Mouse (Mus musculus) midbrain, postnatal 0 days (tissue): Measurements from ENCODE around the gene Gimap5. TPM values are rescaled to one million over a fixed set of nuclear protein-coding genes. Genes with fewer than 3 reads are reported as not detected.

ENCODE experiments used
- ATAC-seq: fragments of 200-750 bp; cut with Nextera tagmentation; 2 replicates; pipeline ENCODE4 v1.8.0; 2017; ENCODE audit warnings: moderate number of reproducible peaks, mild to moderate bottlenecking, moderate TSS enrichment, moderate library complexity; ENCODE audit not compliant: low FRiP score
- DNase-seq: peaks from one replicate; pipeline ENCODE4 v3.0.0-alpha.2; 2015; ENCODE audit warnings: low spot score
- H3K27ac ChIP-seq: fragments of 300-500 bp; sonication (generic); 2 replicates; pipeline ENCODE4 v1.5.1; 2014; ENCODE audit warnings: low read depth, mild to moderate bottlenecking, low read length, mixed read lengths
- H3K27me3 ChIP-seq: fragments of 300-500 bp; sonication (generic); 2 replicates; pipeline ENCODE4 v1.6.1; 2014; ENCODE audit warnings: low read length, control low read depth, mixed read lengths; ENCODE audit not compliant: insufficient read depth
- H3K36me3 ChIP-seq: fragments of 300-500 bp; sonication (generic); 2 replicates; pipeline ENCODE4 v1.6.1; 2014; ENCODE audit warnings: low read length, control low read depth, mixed read lengths; ENCODE audit not compliant: insufficient read depth
- H3K4me1 ChIP-seq: fragments of 300-500 bp; sonication (generic); 2 replicates; pipeline ENCODE4 v1.6.1; 2014; ENCODE audit warnings: mild to moderate bottlenecking, control low read depth, antibody characterized with exemption, low read length, mixed read lengths; ENCODE audit not compliant: insufficient read depth
- H3K4me2 ChIP-seq: fragments of 300-500 bp; sonication (generic); 2 replicates; pipeline ENCODE4 v1.6.1; 2014; ENCODE audit warnings: low read depth, mild to moderate bottlenecking, low read length, mixed read lengths; ENCODE audit not compliant: poor library complexity, severe bottlenecking
- H3K4me3 ChIP-seq: fragments of 300-500 bp; sonication (generic); 2 replicates; pipeline ENCODE4 v1.5.1; 2014; ENCODE audit warnings: low read depth, mild to moderate bottlenecking, low read length, moderate library complexity
- H3K9ac ChIP-seq: fragments of 300-500 bp; sonication (generic); replicated peaks from 2 replicates; pipeline ENCODE4 v1.6.1; 2014; ENCODE audit warnings: mild to moderate bottlenecking, low read length, moderate library complexity, mixed read lengths; ENCODE audit not compliant: poor library complexity, severe bottlenecking
- H3K9me3 ChIP-seq: fragments of 300-500 bp; sonication (generic); 2 replicates; pipeline ENCODE4 v1.6.1; 2016; ENCODE audit warnings: low read length, control low read depth
- CTCF ChIP-seq: IDR thresholded peaks from 2 replicates; pipeline ENCODE4 v1.5.1; 2016; ENCODE audit warnings: antibody characterized with exemption, mild to moderate bottlenecking
- WGBS: fragments of 180-500 bp; shearing (Covaris S2); extraction: QIAGEN DNeasy Blood & Tissue Kit; methylation state at CpG from one replicate; pipeline ENCODE4 v1.1.7; 2014; 5-methylcytosine and 5-hydroxymethylcytosine counted together
- polyA plus RNA-seq: library from polyadenylated mRNA; unstranded; fragments of >200 nt; fragmentation: Nextera tagmentation; extraction: Ambion mirVana; gene quantifications from 2 replicates; pipeline ENCODE4 v1.2.1, GENCODE M21; 2015
- total RNA-seq: library from RNA; depleted of rRNA; stranded (reverse); fragments of >200 nt; gene quantifications from 2 replicates; pipeline ENCODE4 v1.2.3, GENCODE M21; 2014; rRNA removed

Gene Gimap5
- total RNA-seq (0.33 and 0.38 TPM in 2 replicates), polyA plus RNA-seq (1.3 and 1.4 TPM in 2 replicates)

DNA sequence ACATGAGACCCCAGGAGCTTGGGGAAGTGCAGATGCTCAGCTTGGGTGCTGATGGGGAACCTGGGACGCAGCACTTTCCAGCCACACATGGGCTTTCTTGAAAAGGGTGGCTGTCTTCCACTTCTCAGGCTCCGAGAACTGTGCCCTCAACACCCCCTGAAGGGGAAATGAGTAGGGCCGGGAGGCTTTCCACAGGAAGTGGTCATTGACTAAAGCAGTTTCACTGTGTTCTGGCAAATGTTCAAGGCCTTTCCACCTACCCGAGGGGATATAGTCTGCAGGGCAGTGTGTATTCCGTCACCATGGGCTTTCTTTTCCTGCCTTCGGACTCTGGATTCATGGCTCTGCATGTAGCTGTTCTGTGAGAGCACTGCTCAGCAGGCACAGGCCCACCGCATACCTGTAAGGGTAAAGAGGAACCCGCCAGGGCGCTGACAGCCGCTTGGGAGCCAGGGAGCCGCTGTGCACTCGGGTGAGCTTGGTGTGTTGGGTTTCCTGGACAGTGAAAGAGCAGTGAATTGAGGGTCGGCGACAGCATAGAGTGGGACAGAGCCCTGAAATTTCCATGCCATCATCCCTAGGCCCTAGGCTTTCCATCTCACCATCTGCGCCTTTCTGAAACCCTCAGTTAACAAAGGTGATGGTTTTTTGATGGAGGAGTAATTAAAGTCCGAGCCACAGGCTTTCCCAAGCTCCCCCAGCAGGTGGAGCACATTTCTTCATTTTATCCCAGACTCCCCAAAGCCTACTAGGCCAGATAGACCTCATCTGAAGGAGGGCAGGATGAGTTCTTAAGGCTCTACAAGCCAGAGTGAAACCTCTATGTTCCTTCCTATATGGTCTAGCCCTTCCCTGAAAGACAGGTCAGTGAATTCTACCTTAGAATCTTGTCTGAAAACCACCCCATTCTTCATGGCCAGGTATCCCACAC lies at the start of gene Gimap5:
TSS of gene Gimap5 (plus strand) at position 239 of the 931 bp plus-strand sequence.
- no peaks in the 10 kb centered on the region for H3K36me3 ChIP-seq
- WGBS = 47% methylated on average over 16 of the region's 16 CpGs
- DNase-seq (peak; percentile 46), ATAC-seq (no peak)
- 0 out of 2 replicates have a peak within 1 kb of the TSS, but pooled peaks have one; percentile 13 for H3K4me2 ChIP-seq
- no peaks in the 10 kb centered on the region for H3K4me1 ChIP-seq
- H3K27ac ChIP-seq = no peak within 1 kb of the TSS
- H3K9ac ChIP-seq = no peak within 1 kb of the TSS
- H3K9me3 ChIP-seq = no peaks in the 10 kb centered on the region
- peak; percentile 68 for TF ChIP-seq CTCF
- no peaks in the 10 kb centered on the region for H3K27me3 ChIP-seq
- H3K4me3 ChIP-seq = no peak within 1 kb of the TSS

DNA sequence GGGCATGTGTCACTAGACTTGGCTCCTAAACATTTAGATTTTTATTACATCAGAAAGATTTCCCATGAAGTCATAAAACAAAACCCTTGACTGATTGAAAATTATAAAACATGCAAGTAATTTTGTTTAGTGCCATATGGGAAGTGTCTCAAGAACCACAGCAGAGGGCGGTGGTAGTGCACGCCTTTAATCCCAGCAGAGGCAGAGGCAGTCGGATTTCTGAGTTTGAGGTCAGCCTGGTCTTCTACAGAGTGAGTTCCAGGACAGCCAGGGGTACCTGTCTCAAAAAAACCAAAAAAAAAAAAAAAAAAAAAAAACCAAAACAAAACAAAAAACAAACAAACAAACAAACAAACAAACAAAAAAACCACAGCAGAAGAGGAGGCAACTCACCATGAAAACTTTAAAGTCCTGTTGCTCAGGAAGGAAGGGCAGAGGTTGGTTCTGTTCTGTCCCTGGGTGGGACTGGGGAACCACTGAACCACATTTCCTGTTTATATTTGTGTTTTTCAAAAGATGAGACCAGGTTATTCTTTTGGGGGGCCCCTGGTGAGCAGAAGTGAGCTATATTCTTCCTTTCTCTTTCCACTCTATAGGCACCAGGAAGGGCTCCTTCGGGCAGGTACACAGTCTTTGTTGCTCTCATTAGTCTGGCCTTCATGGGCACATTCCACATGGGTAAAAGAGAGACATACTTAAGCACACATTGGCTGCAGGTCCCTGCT lies 49.0 kb upstream of the Gimap5 start:
- Histone ChIP-seq H3K9me3 (no peaks in the 10 kb centered on the region), H3K27ac (no peak overlapping the region), H3K27me3 (no peaks in the 10 kb centered on the region), H3K4me3 (no peak overlapping the region), H3K9ac (no peak overlapping the region), H3K4me2 (no peak overlapping the region), H3K36me3 (no peaks in the 10 kb centered on the region), H3K4me1 (no peaks in the 10 kb centered on the region)
- no peak for TF ChIP-seq CTCF
- 91% methylated on average over 4 of the region's 4 CpGs for WGBS
- DNase-seq (no peak), ATAC-seq (no peak)

DNA sequence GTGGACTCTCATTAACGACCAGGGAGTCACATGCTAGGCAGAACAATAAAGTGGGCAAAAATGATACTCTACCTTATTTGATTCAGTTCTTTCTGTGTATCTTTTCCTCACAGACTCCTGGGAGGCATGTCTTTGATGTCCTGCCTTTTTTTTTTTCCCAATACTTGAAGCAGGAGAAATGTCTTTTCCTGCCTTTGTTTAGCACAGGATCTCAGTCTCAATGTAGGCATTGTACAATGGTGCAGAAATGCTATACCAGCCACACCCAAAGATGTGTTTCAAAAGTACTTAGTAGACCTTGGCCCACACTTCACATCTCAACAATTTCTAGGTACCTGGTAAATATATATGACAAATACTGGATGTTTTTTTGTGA lies 48.5 kb upstream of the Gimap5 start:
- no peak for ATAC-seq
- WGBS = 50% methylated on average over 1 of the region's 1 CpGs
- H3K9ac ChIP-seq = no peak overlapping the region

DNA sequence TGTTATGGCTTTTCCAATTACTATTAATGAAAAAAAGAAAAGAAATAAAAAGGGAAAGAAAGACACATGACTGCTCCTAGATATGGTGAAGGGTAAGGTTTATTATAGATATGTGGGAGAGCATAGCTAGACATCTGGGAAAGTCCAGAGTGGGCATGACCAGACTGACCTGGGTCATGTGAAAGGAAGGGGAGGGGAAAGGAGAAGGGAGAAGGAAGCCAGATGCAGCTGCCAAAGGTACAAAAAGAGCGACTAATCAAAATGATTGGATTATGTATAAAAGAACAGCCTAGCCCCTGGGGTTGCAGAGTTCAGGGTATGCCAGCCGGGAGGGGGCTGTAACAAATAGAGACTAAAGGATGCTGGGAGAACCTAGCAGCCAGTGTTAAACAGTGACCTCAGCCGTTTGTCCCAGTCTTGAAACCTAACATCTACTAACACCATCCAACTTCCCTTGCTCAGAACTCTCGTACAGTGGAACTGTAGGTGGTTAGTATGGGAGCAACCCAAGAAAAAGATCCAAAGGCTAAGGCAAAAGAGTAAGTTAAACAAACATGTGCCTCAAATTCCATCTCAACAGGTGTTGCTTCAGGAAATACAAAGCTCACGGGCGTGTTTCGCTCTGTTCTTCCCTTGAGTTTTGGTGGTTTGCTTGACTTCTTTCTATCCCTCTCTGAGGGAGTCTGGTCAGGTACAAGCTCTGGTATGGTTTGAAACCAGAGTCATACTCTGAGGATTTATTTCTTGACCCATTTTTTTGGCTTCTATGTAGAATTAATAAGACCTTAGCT lies 47.7 kb upstream of the Gimap5 start:
- Histone ChIP-seq H3K27ac (no peak overlapping the region), H3K9me3 (no peaks in the 10 kb centered on the region), H3K4me1 (no peaks in the 10 kb centered on the region), H3K4me3 (no peak overlapping the region), H3K36me3 (no peaks in the 10 kb centered on the region), H3K9ac (no peak overlapping the region), H3K4me2 (no peak overlapping the region), H3K27me3 (no peaks in the 10 kb centered on the region)
- DNase-seq (no peak), ATAC-seq (no peak)
- TF ChIP-seq CTCF = no peak
- 73% methylated on average over 7 of the region's 7 CpGs for whole genome bisulfite sequencing

More for the DNA sequence above, 48.5 kb upstream of the Gimap5 start:
- no peak overlapping the region for H3K4me3 ChIP-seq
- no peak overlapping the region for H3K4me2 ChIP-seq
- H3K9me3 ChIP-seq = no peaks in the 10 kb centered on the region
- H3K27ac ChIP-seq = no peak overlapping the region
- no peak for DNase-seq
- no peaks in the 10 kb centered on the region for H3K4me1 ChIP-seq
- no peaks in the 10 kb centered on the region for H3K27me3 ChIP-seq
- TF ChIP-seq CTCF = no peak
- H3K36me3 ChIP-seq = no peaks in the 10 kb centered on the region

DNA sequence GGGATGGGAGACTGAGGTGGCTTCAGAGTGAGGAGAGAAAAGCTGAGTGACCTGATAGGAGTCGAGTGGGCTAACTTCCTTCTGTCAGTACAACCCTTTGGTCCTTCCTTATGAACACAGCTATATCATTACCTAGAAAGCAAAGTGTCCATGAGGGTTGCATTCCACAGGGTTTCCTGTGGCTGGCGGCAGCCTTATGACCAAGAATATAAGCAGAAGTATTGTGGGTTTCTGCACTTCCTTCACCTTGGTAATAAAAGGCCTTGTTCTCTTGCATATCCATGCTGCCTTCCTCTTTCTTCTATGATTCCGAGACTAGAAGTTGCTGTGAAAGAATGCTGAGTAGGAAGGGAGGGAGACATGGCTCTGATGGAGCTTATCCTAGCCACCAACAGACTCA lies 47.1 kb upstream of the Gimap5 start:
- no peaks in the 10 kb centered on the region for H3K9me3 ChIP-seq
- WGBS = 88% methylated on average over 3 of the region's 3 CpGs
- H3K27me3 ChIP-seq = no peaks in the 10 kb centered on the region
- no peak overlapping the region for H3K4me3 ChIP-seq
- H3K4me1 ChIP-seq = no peaks in the 10 kb centered on the region
- TF ChIP-seq CTCF = no peak
- no peak overlapping the region for H3K27ac ChIP-seq
- no peaks in the 10 kb centered on the region for H3K36me3 ChIP-seq
- DNase-seq = no peak
- no peak overlapping the region for H3K9ac ChIP-seq
- ATAC-seq = no peak
- no peak overlapping the region for H3K4me2 ChIP-seq
